Mouse (Mus musculus) embryonic facial prominence, embryonic 15.5 days (tissue): ENCODE data around the gene Lmo4. TPM values are rescaled to one million over a fixed set of nuclear protein-coding genes. Genes with fewer than 3 reads are reported as not detected.
A peak's percentile ranks its signal among the peaks of the same experiment; 100 is the strongest.

Experiments
- ATAC-seq: fragments of 200-750 bp; cut with Nextera tagmentation; 2 replicates; pipeline ENCODE4 v1.8.0; 2017; ENCODE audit warnings: low read depth, moderate TSS enrichment; ENCODE audit not compliant: insufficient number of reproducible peaks, low FRiP score, low TSS enrichment
- H3K27ac ChIP-seq: fragments of 300-500 bp; sonication (generic); replicated peaks from 2 replicates; pipeline ENCODE4 v1.5.1; 2015; ENCODE audit warnings: mild to moderate bottlenecking, inconsistent platforms
- H3K27me3 ChIP-seq: fragments of 300-500 bp; sonication (generic); 2 replicates; pipeline ENCODE4 v1.6.1; 2015; ENCODE audit warnings: inconsistent platforms
- H3K36me3 ChIP-seq: fragments of 300-500 bp; sonication (generic); 2 replicates; pipeline ENCODE4 v1.6.1; 2015; ENCODE audit warnings: mild to moderate bottlenecking, inconsistent platforms
- H3K4me1 ChIP-seq: fragments of 300-500 bp; sonication (generic); 2 replicates; pipeline ENCODE4 v1.6.1; 2015; ENCODE audit warnings: inconsistent platforms
- H3K4me2 ChIP-seq: fragments of 300-500 bp; sonication (generic); replicated peaks from 2 replicates; pipeline ENCODE4 v1.6.1; 2015; ENCODE audit warnings: mild to moderate bottlenecking, inconsistent platforms
- H3K4me3 ChIP-seq: fragments of 300-500 bp; sonication (generic); replicated peaks from 2 replicates; pipeline ENCODE4 v1.5.1; 2015; ENCODE audit warnings: mild to moderate bottlenecking, inconsistent platforms
- H3K9ac ChIP-seq: fragments of 300-500 bp; sonication (generic); 2 replicates; pipeline ENCODE4 v1.6.1; 2015; ENCODE audit warnings: inconsistent platforms
- H3K9me3 ChIP-seq: fragments of 300-500 bp; sonication (generic); replicated peaks from 2 replicates; pipeline ENCODE4 v1.6.1; 2016; ENCODE audit warnings: inconsistent platforms
- WGBS: fragments of 180-500 bp; shearing (Covaris S2); methylation state at CpG from one replicate; pipeline ENCODE4 v1.1.7; 2015; 5-methylcytosine and 5-hydroxymethylcytosine counted together
- polyA plus RNA-seq: library from polyadenylated mRNA; unstranded; fragments of >200 nt; fragmentation: Nextera tagmentation; extraction: Ambion mirVana; gene quantifications from 2 replicates; pipeline ENCODE4 v1.2.1, GENCODE M21; 2015

Lmo4 gene
- 102 and 105 TPM in 2 replicates for polyA plus RNA-seq

DNA sequence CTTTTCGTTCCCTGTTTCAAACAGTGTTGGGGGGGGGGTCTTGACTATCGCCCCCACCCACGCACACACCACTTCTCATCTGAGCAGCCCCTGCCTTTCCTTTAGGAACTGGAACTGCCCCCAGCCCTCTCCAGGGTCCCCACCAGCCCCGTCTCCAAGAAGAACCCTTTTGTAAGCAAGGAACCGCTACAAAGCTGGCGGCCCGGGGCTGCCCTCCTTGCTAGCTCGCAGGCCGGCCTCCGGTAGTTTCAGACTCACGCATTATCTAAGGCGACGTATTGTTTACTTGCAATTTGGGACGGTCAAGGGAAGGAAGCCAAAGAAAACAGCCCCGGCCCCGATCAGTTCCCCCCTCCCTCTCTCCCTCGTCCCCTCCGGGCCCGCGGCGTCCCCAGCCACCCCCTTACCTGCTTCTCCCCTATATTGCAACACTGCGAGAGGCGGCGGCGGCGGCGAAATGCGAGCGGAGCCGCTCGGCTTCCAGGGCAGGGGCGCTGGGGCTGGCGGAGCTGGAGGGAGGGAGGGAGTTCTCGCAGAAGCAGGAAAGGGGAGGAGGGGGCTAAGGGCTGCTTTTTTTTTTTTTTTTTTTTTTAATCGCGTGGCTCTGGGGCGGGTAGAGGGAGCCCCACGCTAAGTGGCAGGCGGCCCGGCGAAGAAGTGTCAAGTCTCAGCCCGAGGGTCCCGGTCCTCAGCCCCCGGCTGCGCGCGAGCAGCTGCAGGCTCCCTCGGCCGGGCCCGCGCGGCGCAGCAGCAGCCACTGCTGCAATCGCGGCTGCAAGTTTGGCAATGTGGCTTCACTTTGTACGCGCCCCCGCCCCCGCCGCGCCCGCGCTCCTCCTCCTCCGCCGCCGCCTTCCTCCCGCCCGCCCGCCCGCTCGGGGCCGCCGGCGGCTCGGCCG is at the start of gene Lmo4:
Gene Lmo4 (minus strand): TSS at position 808 of the 899 bp plus-strand sequence.
- no peaks in the 10 kb centered on the region for H3K27me3 ChIP-seq
- peak; percentile 85 for ATAC-seq
- H3K4me2 ChIP-seq: peak within 1 kb of the TSS; percentile 74
- peaks cover 21% of the 10 kb centered on the region for H3K4me1 ChIP-seq
- H3K36me3 ChIP-seq: no peaks in the 10 kb centered on the region
- H3K9me3 ChIP-seq: no peaks in the 10 kb centered on the region
- peak within 1 kb of the TSS; percentile 86 for H3K4me3 ChIP-seq
- under 1% methylated on average over 57 of the region's 76 CpGs for WGBS
- H3K27ac ChIP-seq: peak within 1 kb of the TSS; percentile 99
- peak within 1 kb of the TSS; percentile 90 for H3K9ac ChIP-seq

DNA sequence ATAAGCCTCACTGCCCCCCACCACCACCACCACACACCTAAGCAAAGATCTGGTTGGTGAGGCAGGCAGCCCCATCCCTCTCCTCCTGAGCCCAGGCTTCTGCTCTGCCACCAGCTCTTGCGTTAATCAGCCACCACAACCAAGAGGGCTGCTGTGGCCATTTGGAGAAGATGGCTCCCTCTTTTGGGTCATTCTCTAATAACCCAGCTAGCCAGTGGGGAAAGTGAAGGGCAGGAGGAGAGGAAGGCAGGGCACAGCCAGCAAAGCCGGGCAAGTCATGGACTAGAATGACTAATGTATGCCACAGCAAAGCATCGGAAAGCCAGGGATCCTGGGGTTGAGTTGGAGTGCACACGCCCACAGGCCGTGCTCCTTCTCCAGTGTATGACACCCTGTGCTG is 49.3 kb upstream of the Lmo4 start:
- no peaks in the 10 kb centered on the region for H3K27me3 ChIP-seq

DNA sequence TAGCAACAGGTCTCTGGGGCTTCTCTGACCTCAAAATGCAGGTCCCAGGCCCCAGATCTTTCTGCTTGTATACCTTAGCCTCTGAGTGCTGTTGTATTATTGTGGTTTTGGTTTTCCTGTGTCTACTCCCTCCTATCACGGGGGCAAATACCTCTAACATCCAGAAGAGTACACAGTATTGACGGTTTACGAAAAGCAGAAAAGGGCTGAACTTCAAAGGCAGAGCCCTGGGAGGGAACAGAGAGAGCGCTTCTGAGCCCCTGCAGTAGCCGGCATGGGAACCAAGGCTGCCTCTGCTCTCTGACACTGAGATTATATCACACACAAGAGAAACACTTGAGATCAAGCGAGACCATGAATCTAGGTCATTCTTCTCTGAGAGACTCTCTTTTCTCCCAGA is 48.0 kb upstream of the Lmo4 start:
- Histone ChIP-seq H3K4me2 (no peak overlapping the region), H3K9me3 (no peaks in the 10 kb centered on the region), H3K27ac (no peak overlapping the region), H3K36me3 (no peaks in the 10 kb centered on the region), H3K9ac (no peak overlapping the region), H3K4me1 (no peaks in the 10 kb centered on the region), H3K4me3 (no peak overlapping the region), H3K27me3 (no peaks in the 10 kb centered on the region)
- no peak for ATAC-seq
- WGBS: 64% methylated on average over 6 of the region's 6 CpGs

More for the DNA sequence above, 49.3 kb upstream of the Lmo4 start:
- H3K36me3 ChIP-seq: no peaks in the 10 kb centered on the region
- no peak overlapping the region for H3K27ac ChIP-seq
- H3K4me2 ChIP-seq: no peak overlapping the region
- WGBS: 76% methylated on average over 5 of the region's 5 CpGs
- no peaks in the 10 kb centered on the region for H3K9me3 ChIP-seq
- no peak overlapping the region for H3K9ac ChIP-seq
- no peak for ATAC-seq
- H3K4me3 ChIP-seq: no peak overlapping the region
- no peaks in the 10 kb centered on the region for H3K4me1 ChIP-seq

DNA sequence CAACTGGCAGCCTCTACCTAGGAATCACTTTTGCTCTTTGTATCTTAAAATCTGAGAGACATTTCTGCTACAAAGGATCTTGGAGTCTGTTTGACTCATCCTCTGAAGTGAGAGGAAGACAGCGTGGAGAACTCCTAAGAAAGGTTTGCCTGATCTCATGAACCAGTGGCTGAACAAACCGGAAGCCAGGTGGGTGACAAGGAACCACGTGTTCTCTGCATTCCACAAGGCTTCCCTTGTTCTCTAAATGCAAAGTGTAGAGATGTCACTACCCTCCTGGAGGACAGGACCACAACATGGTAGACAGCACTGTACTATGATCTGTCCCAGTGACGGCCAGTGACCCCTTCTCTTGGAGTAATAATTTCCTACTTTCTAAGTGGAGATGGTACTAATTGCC is 47.1 kb upstream of the Lmo4 start:
- Histone ChIP-seq H3K27me3 (no peaks in the 10 kb centered on the region), H3K4me3 (no peak overlapping the region), H3K4me1 (no peaks in the 10 kb centered on the region), H3K9ac (no peak overlapping the region), H3K27ac (no peak overlapping the region), H3K9me3 (no peaks in the 10 kb centered on the region), H3K4me2 (no peak overlapping the region), H3K36me3 (no peaks in the 10 kb centered on the region)
- ATAC-seq: no peak
- 71% methylated on average over 4 of the region's 4 CpGs for WGBS

DNA sequence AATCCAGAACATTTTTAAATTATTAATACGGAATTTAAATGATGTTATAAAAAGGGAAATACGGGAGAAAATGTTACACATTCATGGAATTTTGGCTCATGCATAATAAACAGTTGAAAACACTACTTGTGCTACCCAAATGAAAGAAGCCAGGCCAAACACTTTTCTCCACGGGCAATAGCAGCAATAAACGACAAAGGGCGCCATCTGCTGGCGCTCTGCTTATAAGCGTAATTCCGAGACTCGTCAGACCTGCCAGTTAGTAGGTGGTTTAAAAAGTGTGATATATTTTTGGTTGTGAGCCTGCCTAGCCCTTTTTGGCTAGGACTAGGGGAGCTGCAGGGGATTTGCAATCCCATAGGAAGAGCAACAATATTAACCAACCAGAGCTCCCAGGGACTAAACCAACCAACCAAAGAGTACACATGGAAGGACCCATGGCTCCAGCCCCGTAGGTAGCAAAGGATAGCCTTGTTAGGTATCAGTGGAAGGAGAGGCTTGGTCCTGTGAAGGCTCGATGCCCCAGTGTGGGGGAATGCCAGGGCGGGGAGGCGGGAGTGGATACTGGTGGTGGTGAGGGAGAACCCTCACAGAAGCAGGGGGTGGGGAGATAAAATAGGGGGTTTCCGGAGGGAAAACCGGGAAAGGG is 37.1 kb upstream of the Lmo4 start:
- Histone ChIP-seq H3K4me3 (no peak overlapping the region), H3K27me3 (no peaks in the 10 kb centered on the region; the same call in 1 of the 2 replicates), H3K9ac (no peak overlapping the region), H3K36me3 (no peaks in the 10 kb centered on the region), H3K27ac (no peak overlapping the region), H3K4me1 (no peaks in the 10 kb centered on the region), H3K4me2 (no peak overlapping the region), H3K9me3 (no peaks in the 10 kb centered on the region)
- 22% methylated on average over 15 of the region's 15 CpGs for WGBS
- no peak for ATAC-seq

DNA sequence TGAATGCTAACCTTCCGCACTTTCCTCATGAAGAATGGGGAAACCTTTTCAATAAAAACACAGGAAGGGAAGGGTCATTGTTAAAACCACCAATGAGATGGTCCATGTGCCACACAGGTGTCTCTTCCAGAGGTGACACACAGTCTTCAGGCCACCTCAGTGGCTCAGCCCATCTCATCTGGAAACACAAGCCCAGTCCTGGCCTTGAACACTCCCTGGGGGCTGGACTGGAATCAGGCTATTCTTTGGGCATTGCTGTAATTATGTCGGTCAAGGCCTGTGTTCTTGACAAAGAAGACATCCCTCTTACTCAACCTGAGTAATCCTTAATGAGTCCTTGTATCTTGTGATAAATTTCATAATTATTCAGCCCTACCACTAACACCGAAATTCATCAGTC is 36.1 kb upstream of the Lmo4 start:
- Histone ChIP-seq H3K36me3 (no peaks in the 10 kb centered on the region), H3K9ac (no peak overlapping the region), H3K9me3 (no peaks in the 10 kb centered on the region), H3K4me1 (no peaks in the 10 kb centered on the region), H3K4me3 (no peak overlapping the region), H3K4me2 (no peak overlapping the region), H3K27ac (no peak overlapping the region), H3K27me3 (no peaks in the 10 kb centered on the region; the same call in 1 of the 2 replicates)
- no peak for ATAC-seq
- 83% methylated on average over 3 of the region's 3 CpGs for WGBS

DNA sequence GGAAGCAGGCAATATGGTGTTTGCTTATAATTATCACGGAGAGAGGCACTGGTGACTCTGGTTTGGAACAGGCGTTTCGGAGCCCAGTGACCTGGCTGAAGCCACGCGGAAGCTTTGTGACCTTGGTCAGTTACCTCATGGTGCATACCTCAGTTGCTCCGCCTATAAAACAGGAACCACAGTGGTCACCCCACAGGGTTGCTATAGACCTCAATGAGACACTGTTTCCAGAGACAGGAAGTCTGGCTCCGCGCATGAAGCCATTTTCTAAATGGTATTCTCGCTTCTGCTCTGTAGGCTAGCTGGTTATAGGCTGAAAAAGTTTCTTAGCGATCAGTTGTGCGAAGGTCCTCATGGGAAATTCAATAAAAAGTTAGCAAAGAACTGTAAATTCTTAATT is 33.5 kb upstream of the Lmo4 start:
- Histone ChIP-seq H3K9ac (no peak overlapping the region), H3K27ac (no peak overlapping the region), H3K4me2 (no peak overlapping the region), H3K4me3 (no peak overlapping the region), H3K36me3 (no peaks in the 10 kb centered on the region), H3K27me3 (no peaks in the 10 kb centered on the region; the same call in 1 of the 2 replicates), H3K4me1 (no peaks in the 10 kb centered on the region), H3K9me3 (no peaks in the 10 kb centered on the region)
- 96% methylated on average over 11 of the region's 11 CpGs for WGBS
- no peak for ATAC-seq

DNA sequence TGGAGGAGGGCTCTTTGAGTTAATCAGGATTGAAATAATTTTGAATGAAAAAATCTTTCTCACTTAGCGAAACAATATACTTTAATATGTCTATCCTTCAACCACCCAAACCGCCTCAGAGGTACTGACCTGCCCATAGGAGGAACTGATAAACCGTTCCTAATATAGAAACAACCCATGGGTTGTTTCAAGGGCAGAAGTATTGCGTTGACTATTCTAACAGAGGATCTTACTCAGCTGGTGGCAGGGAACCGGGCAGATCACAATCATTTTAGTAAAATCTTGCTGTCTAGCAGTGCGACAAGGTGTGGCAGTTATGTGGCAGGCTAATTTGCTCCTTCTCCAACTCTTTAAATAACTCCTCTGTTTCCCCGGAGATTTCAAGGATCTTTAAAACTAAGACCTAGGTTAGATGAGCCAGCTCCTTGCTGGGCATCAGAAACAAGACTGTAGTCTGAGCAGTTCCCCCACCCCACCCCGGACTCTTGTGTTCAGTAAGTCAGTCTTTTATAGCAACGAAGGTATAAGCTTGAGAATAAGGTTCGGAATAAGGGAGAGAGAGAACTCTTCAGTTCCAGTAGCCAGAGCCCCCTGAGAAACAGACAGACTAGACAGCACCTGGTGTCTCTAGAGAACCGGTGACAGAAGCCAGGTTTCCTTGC is 27.5 kb upstream of the Lmo4 start:
- no peaks in the 10 kb centered on the region for H3K36me3 ChIP-seq
- H3K27me3 ChIP-seq: no peaks in the 10 kb centered on the region
- no peak for ATAC-seq
- 0 out of 2 replicates have a peak, but pooled peaks cover 5% of the 10 kb centered on the region for H3K4me1 ChIP-seq
- 81% methylated on average over 11 of the region's 11 CpGs for WGBS
- no peak overlapping the region for H3K4me2 ChIP-seq
- no peaks in the 10 kb centered on the region for H3K9me3 ChIP-seq
- H3K27ac ChIP-seq: no peak overlapping the region
- H3K9ac ChIP-seq: no peak overlapping the region
- no peak overlapping the region for H3K4me3 ChIP-seq

DNA sequence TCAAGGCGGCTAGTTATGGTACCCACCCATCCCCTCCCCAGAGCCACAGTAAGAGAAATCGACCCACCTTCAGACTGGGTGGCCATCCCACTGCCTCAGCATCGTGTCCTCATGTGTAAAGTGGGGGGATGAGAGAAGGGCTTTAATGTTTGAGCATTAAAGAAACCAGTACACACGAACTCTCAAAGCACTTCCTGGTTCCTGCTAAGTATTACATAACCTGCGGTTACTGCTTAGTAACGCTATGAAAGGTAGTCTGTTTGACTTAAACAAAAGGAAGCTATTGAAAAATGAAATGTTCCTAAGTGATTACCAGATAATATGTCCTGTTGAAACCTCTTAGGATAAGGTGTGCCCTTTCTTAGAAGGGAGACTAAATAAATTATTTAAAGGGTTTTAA is 26.9 kb upstream of the Lmo4 start:
- Histone ChIP-seq H3K36me3 (no peaks in the 10 kb centered on the region), H3K4me3 (no peak overlapping the region), H3K4me2 (no peak overlapping the region), H3K27me3 (no peaks in the 10 kb centered on the region), H3K9me3 (no peaks in the 10 kb centered on the region), H3K4me1 (0 out of 2 replicates have a peak, but pooled peaks cover 5% of the 10 kb centered on the region), H3K9ac (no peak overlapping the region), H3K27ac (no peak overlapping the region)
- WGBS: 71% methylated on average over 6 of the region's 6 CpGs
- no peak for ATAC-seq

DNA sequence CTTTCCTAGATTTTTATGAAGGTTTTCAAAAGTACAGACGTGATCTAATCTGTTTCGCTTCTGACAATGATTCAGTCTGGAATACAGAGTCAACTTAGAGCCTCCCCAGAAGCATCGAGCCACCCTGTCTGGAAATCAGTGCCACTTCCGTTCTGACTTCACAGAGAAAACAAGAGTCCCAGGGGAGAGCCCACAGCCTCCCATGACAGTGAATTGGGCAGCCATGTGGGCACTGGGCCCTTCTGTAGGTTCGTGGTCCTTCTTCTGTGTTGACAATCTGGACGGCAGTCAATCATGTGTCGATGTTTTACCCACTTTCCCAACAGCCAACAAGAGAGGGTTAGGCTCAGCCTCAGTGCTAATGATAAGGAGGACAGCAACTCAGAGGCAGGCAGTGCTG is 26.4 kb upstream of the Lmo4 start:
- Histone ChIP-seq H3K9me3 (no peaks in the 10 kb centered on the region), H3K27ac (no peak overlapping the region), H3K36me3 (no peaks in the 10 kb centered on the region), H3K4me3 (no peak overlapping the region), H3K4me1 (0 out of 2 replicates have a peak, but pooled peaks cover 5% of the 10 kb centered on the region), H3K27me3 (no peaks in the 10 kb centered on the region), H3K9ac (no peak overlapping the region), H3K4me2 (no peak overlapping the region)
- WGBS: 80% methylated on average over 7 of the region's 7 CpGs
- ATAC-seq: no peak

DNA sequence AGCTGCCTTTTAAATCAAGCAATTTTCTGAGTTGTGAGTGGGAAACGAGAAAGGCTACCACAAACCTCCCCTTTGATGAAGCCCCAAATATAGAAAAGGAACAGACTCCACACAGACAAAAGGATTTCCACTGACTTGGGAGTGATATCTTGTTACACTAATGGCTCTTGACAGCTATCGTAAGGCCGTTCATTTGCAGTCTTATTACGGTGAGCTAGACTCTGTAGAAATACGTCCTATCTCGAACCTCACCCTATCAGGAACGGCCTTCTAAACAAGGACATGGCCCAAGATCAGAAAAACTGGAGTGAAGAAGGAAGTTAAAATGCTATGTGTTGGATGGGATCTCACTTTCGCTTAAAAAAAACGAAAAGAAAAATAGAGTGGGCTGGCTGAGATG is 25.0 kb upstream of the Lmo4 start:
- H3K27me3 ChIP-seq: no peaks in the 10 kb centered on the region
- H3K36me3 ChIP-seq: no peaks in the 10 kb centered on the region
- H3K9ac ChIP-seq: no peak overlapping the region
- 61% methylated on average over 9 of the region's 9 CpGs for WGBS
- no peaks in the 10 kb centered on the region for H3K9me3 ChIP-seq
- 0 out of 2 replicates have a peak, but pooled peaks cover 12% of the 10 kb centered on the region for H3K4me1 ChIP-seq
- H3K27ac ChIP-seq: 0 out of 2 replicates have a peak overlapping the region, but pooled peaks have one; percentile 3
- no peak overlapping the region for H3K4me3 ChIP-seq
- H3K4me2 ChIP-seq: no peak overlapping the region
- ATAC-seq: no peak
